Mouse (Mus musculus) ZHBTc4 (cell line): Measurements from ENCODE around the gene Tex44.

Experiments used
- DNase-seq: peaks from one replicate; pipeline ENCODE4 v3.0.0-alpha.2; 2011; ENCODE audit warnings: low read depth, low spot score

Tex44 gene

GRCm38 (mm10) chr1:86423879-86424278 is 2.2 kb upstream of the Tex44 start:
- no peak for DNase-seq

GRCm38 (mm10) chr1:86424336-86424735 is 1.8 kb upstream of the Tex44 start:
- no peak for DNase-seq

GRCm38 (mm10) chr1:86424835-86425547 is 1.1 kb upstream of the Tex44 start:
- DNase-seq = peak; percentile 56

- peak; percentile 96 for DNase-seq
Observed at GRCm38 (mm10) chr1:86430056-86430455, 3.9 kb downstream of the Tex44 start.

GRCm38 (mm10) chr1:86432778-86433177 is 6.6 kb downstream of the Tex44 start:
- DNase-seq = no peak

GRCm38 (mm10) chr1:86433359-86433758 is 7.2 kb downstream of the Tex44 start:
- no peak for DNase-seq

- DNase-seq = no peak
Observed at GRCm38 (mm10) chr1:86434001-86434400, 7.9 kb downstream of the Tex44 start.

GRCm38 (mm10) chr1:86434439-86435201 is 8.5 kb downstream of the Tex44 start:
- DNase-seq = peak; percentile 99

GRCm38 (mm10) chr1:86435302-86435821 is 9.2 kb downstream of the Tex44 start:
- DNase-seq = no peak

- DNase-seq = no peak
Observed at GRCm38 (mm10) chr1:86437219-86438013, 11.3 kb downstream of the Tex44 start.

- no peak for DNase-seq
Observed at GRCm38 (mm10) chr1:86438014-86438319, 11.8 kb downstream of the Tex44 start.

- DNase-seq = no peak
Observed at GRCm38 (mm10) chr1:86438501-86438900, 12.4 kb downstream of the Tex44 start.

GRCm38 (mm10) chr1:86439487-86440170 is 13.5 kb downstream of the Tex44 start:
- no peak for DNase-seq

- DNase-seq = peak; percentile 96
Observed at GRCm38 (mm10) chr1:86440171-86440886, 14.2 kb downstream of the Tex44 start.

GRCm38 (mm10) chr1:86440887-86441723 is 15.0 kb downstream of the Tex44 start:
- DNase-seq = no peak

- no peak for DNase-seq
Observed at GRCm38 (mm10) chr1:86441724-86441979, 15.5 kb downstream of the Tex44 start.

GRCm38 (mm10) chr1:86441980-86442831 is 16.1 kb downstream of the Tex44 start:
- DNase-seq = peak; percentile 79

GRCm38 (mm10) chr1:86442832-86443231 is 16.7 kb downstream of the Tex44 start:
- DNase-seq = peak; percentile 74
